Mouse (Mus musculus) mature B cell (primary cell): ENCODE data around the gene Prdm2.

ENCODE experiments used
- in situ Hi-C: fragments of 300-500 bp; cut with MboI; formaldehyde crosslinking; loops from 2 replicates; pipeline ENCODE4 v1.14.3; 2019

Prdm2 gene

GRCm38 (mm10) chr4:143212341-143213174 is at the start of gene Prdm2:
Prdm2 (minus strand) TSS chr4:143212995.
- in situ Hi-C loops, result no loop called here

- in situ Hi-C loops, result no loop called here
Observed at GRCm38 (mm10) chr4:143259718-143260349, 47.0 kb upstream of the Prdm2 start.

- in situ Hi-C loops, result no loop called here
Observed at GRCm38 (mm10) chr4:143258517-143258916, 45.7 kb upstream of the Prdm2 start.

DNA sequence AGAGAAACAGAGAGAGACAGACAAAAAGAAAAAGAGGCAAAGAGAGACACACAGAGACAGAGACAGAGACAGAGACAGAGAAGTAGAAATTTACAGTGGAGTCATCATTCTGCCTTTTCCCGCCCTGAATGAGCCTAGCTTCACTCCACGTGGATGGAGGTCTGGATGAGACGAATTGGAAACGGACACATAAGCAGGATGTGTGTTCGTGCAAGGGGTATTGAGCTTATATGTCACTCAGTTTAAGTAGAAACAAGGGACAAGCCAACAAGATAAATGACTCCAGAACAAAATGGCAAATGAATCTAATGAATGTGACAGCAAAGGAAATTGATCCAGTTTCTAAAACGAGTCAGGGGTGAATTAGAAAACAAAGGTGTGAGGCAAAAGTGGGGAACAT is 45.2 kb upstream of the Prdm2 start:
- in situ Hi-C loops, result no loop called here

DNA sequence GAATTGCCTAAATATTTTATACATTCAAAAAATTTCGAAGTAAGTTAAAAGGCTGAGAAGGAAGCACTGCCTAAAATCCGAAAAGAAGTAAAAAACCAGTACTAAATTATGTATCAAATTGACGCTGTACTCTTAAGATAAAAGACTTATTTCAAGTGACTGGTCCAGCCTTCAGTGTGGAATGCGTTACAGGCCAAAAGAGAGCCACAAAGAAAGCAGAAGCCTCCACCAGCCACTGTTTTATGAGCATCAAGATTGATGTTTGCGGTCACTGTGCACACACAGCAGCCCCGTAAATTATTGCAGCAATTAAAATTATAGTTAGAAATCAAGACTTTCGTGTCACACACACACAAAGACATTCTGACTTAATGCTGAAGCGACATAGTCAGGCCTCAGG is 42.7 kb upstream of the Prdm2 start:
- in situ Hi-C loops, result no loop called here

- in situ Hi-C loops, result no loop called here
Observed at GRCm38 (mm10) chr4:143253356-143253755, 40.6 kb upstream of the Prdm2 start.

DNA sequence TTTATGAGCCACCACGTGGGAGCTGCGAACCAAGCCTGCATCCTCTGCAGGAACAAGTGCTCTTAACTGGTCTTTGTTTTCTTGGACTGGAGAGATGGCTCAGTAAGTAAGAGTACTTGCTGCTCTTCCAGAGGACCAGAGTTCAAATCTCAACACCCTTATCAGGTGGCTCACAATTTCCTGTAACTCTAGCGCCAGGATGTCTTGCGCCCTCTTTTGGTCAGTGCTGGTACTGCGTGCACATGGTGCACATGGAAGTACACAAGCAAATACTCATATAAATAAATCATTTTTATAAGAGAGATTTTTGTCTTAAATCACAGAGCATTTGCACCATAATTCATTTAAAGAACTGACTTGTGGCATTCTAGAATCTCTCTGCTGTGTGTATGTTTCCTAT is 35.3 kb upstream of the Prdm2 start:
- in situ Hi-C loops, result no loop called here

DNA sequence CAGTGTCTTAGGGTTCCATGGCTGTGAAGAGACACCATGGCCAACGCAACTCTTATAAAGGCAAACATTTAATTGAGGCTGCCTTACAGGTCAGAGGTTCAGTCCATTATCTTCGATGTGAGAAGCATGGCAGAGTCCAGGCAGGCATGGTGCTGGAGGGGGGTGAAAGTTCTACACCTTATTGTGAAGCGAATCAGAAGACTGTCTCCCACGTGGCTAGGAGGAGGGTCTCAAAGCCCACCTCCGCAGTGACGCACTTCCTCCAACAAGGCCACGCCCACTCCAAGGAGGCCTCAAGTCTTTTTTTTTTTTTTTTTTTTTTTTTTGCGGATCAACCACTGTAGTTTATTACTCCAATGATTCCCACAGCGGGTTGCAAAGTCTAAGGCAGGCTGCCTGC is 28.5 kb upstream of the Prdm2 start:
- in situ Hi-C loops, result no loop called here

DNA sequence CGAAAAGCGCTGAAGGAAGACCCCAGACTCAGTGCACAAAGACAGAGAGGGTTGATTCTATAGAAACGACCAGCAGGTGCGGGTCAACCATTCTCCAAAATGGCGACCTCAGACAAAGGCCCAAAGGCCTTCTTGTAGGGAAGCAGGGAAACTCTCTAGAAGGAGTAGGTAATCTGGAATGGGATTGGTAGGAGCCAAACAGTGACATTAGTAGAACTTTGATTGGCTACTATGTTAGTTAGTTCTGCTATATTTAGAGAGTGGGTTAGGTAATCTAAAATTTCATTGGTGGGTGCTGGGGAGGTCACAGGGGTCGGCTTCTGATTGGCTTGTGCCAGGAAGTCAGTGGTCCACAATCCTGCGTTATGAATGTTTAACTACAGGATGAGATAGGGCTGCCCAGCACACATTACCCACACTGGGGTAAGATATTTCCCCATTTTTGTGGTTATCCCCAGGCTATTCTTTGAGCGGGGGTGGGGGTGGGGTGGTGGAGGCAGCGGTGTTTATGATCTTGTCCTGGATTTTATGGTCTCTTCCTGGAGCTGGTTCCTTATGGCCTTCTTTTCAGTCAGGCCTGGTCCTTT is 26.9 kb upstream of the Prdm2 start:
- in situ Hi-C loops, result loop anchor here (10.0 kb wide), 2 partner anchors 125 to 215 kb away; no protein-coding TSS in a partner anchor

- in situ Hi-C loops, result loop anchor here (10.0 kb wide), 2 partner anchors 124 to 214 kb away; no protein-coding TSS in a partner anchor
Observed at GRCm38 (mm10) chr4:143239117-143239516, 26.3 kb upstream of the Prdm2 start.

DNA sequence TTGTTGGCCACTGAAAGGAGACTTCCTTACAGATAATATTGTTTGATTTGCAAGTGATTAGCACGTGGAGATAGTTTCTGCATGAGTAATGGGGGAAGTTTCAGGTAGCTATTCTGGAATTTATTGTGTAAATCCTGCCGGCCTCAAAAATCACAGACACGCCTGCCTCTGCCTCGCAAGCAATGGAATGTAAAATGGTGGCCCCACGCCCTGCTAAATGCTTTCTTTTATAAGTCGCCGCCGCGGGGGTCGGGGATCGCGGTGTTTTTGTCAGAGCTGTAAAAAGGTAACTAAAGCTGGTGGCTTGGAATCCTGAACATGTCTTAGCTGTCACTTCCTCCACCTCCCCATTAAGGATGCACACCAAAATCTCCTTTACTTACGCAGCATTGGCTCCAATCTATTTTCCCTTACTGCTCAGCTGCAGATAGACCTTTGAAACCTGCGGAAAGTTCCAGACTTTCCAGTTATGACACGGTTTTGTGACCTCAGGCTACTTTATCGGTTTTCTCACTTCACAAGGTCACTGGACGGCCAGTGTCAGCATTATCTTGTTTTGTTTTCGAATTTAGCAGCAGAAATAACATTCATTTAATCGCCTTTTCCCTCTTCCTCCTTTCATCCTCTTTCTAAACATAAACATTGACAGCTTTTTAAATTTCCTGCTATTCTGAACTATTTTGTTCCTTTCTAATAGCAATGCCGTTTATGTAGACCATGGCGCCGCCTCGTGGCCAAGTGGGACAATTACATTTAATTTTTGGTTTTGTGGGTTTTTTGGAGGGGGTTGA is 25.6 kb upstream of the Prdm2 start:
- in situ Hi-C loops, result loop anchor here (10.0 kb wide), 2 partner anchors 124 to 214 kb away; no protein-coding TSS in a partner anchor

- in situ Hi-C loops, result loop anchor here (10.0 kb wide), 2 partner anchors 117 to 207 kb away; no protein-coding TSS in a partner anchor
Observed at GRCm38 (mm10) chr4:143231790-143232422, 19.1 kb upstream of the Prdm2 start.

GRCm38 (mm10) chr4:143231110-143231509 is 18.3 kb upstream of the Prdm2 start:
- in situ Hi-C loops, result loop anchor here (10.0 kb wide), 2 partner anchors 116 to 206 kb away; no protein-coding TSS in a partner anchor

- in situ Hi-C loops, result no loop called here
Observed at GRCm38 (mm10) chr4:143227976-143228375, 15.2 kb upstream of the Prdm2 start.

- in situ Hi-C loops, result no loop called here
Observed at GRCm38 (mm10) chr4:143225886-143226285, 13.1 kb upstream of the Prdm2 start.

GRCm38 (mm10) chr4:143219316-143219751 is 6.5 kb upstream of the Prdm2 start:
- in situ Hi-C loops, result no loop called here

DNA sequence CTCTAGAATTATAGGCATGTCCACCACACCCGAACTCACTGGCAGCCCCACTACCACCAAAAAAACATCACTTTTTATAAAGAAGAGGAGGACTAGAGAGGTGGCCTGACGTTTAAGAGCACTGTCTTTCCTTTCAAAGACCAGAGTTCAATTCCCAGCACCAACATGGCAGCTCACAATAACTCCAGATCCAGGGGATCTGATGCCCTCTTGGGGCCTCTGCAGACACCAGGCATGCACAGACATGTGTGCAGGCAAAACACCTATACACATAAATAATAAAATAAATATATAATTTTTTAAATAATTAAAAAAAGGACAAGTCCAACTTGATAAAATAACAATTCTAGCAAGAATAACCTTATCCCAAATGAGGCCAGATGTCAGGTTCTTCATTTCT is 6.1 kb upstream of the Prdm2 start:
- in situ Hi-C loops, result no loop called here

- in situ Hi-C loops, result no loop called here
Observed at GRCm38 (mm10) chr4:143217189-143217588, 4.4 kb upstream of the Prdm2 start.

GRCm38 (mm10) chr4:143214221-143214797 is 1.5 kb upstream of the Prdm2 start:
- in situ Hi-C loops, result no loop called here

- in situ Hi-C loops, result no loop called here
Observed at GRCm38 (mm10) chr4:143213571-143213970, 776 bp upstream of the Prdm2 start.

DNA sequence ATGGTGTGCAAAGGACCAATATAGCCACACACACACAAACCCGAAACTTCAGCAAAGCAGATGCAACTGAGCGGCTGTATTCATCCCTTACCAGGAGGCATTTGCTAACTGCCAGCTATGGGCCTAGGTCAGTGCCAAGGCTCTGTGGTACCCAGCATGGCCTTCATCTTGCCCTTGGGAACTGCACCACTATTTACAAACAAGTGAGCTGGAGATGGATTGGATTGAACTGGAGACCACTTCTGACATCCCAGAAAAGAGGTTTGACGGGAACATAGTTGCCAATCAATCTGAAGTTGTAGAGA is 332 bp upstream of the Prdm2 start:
- in situ Hi-C loops, result no loop called here
